Mouse (Mus musculus) adrenal gland (tissue): Measurements from ENCODE around the gene Smarcal1.

Experiments used
- intact Hi-C: fragments of 180-260 bp; cut with DNase I; formaldehyde crosslinking; loops from one replicate; pipeline ENCODE4 v1.15.1; 2025
- long read RNA-seq, 2 experiments: library from polyadenylated mRNA; unstranded; transcript quantifications; one replicate each; pipeline ENCODE4 v2.0.0; 2020; ENCODE audit warnings: borderline replicate concordance in 1 of 2; ENCODE audit not compliant: insufficient replicate concordance in 1 of 2

The Smarcal1 gene
- long read RNA-seq, experiment 1, partial matches to known transcripts, result 0 of 3 reads
- long read RNA-seq, experiment 1, other reads (novel, unspliced or antisense), result 1 of 3 reads
- long read RNA-seq, experiment 2, transcript Smarcal1-201 (17 exons, 3,059 nt), result major isoform, 6 of 13 reads
- long read RNA-seq, experiment 2, partial matches to known transcripts, result 4 of 13 reads
- long read RNA-seq, experiment 2, other reads (novel, unspliced or antisense), result 3 of 13 reads

DNA sequence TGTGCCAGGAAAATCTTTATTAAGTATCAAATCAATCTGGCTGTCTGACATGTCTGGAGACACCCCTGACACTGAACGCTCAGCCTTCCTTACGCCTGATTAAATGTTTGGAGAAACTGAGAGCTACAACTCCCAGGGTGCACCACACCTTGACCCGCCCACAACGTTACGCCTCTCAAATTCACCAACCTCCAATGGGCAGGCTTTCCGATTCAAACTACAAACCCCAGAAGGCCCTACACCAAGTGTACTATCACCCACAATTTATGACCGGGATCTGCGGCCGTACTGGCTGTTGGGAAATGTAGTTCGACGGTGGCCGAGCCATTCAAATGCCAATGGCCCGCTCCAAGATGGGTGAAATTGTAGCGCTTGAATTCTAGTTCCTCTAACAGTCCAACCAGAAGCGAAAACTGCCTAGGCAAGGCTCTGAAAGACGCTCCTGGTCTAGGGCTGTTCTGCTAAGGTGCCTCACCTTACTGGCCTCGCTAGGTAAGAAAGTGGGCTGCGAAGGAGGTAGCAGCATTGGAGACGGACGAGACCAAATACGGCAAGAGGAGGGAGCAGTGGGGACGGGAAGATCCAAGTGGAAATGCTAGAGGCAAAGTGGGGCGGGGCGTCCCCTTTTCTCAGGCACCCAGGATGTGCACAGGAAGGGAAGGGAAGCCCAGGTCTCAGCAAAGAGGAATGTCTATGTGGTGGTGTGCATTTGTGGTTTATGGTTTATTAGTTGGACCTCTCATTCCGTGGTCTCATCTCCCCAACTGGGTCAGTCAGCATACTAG is at the start of gene Smarcal1:
Gene Smarcal1, plus strand, starts transcription at position 305 of the 785 bp plus-strand sequence.
- intact Hi-C loops, result no loop called here

GRCm38 (mm10) chr1:72533439-72533838 is 49.6 kb upstream of the Smarcal1 start:
- intact Hi-C loops, result no loop called here

- intact Hi-C loops, result no loop called here
Observed at GRCm38 (mm10) chr1:72535725-72536571, 47.1 kb upstream of the Smarcal1 start.

- intact Hi-C loops, result no loop called here
Observed at GRCm38 (mm10) chr1:72536611-72537351, 46.3 kb upstream of the Smarcal1 start, which contains the start of gene March4. Gene March4, minus strand, starts transcription at chr1:72536930.

DNA sequence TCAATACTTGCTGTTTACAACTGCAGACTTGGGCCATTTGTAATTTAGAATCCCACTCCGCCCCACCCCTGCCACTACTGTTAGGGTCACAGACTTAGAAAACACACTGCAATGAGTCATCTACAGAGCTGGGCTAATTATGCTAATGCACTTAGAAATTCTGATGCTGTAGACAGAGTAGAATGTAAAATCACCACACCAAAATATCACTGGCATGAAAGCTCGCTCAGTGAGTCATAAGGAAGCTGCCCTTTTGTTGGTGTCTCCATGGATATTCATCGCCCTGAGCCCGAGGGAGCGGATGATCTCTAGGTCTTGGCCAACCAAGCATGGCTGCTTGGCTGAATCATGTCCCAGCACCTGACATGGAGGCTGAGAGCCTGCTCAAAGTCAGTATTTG is 44.8 kb upstream of the Smarcal1 start:
- intact Hi-C loops, result no loop called here

- intact Hi-C loops, result no loop called here
Observed at GRCm38 (mm10) chr1:72550317-72550716, 32.7 kb upstream of the Smarcal1 start.

GRCm38 (mm10) chr1:72556471-72556870 is 26.6 kb upstream of the Smarcal1 start:
- intact Hi-C loops, result no loop called here

DNA sequence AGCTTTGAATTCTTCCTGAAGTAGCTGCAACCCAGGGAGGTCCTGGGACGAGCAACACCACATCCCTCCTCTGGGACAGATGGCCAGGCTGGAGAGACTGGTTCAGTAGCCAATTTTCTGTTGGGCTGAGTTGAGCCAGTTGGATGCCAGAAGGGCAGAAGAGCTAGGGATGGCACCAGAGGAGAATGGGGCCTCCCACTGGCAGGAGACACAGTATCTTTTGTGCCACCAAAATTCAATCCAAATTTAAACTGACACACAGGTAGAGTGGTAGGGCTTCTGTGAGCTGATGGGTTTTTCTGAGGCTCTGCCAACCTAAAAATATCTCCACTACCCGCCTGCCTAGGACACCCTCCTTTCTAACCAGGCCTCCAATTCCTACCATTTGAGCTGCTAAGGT is 24.4 kb upstream of the Smarcal1 start:
- intact Hi-C loops, result no loop called here

DNA sequence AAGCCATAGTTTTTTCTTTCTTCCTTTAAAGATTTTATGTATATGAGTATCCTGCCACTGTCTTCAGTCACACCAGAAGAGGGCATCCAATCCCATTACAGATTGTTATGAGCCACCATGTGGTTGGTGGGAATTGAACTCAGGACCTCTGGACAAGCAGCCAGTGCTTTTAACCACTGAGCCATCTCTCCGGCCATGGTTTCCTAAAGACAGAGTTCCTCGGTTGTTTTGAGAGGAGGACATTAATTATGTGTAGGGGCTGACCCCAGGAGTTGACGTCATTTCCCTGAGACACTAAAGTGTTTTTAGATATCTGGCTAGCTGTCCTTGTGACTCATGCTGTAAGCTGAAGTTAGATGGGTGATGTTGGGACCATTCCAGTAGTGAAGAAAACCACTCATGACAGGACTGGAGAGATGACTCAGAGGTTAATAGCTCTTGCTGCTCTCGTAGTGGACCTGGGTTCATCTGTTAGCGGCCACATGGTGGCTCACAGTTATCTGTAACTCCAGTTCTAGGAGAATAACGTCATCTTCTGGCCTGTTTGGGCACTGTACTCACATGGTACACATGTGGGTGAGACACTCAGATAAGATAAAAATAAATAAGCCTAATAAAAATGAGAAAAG is 18.6 kb upstream of the Smarcal1 start:
- intact Hi-C loops, result loop anchor here (10.0 kb wide), 1 partner anchor 250 kb away; no protein-coding TSS in a partner anchor

- intact Hi-C loops, result loop anchor here (10.0 kb wide), 1 partner anchor 252 kb away; no protein-coding TSS in a partner anchor
Observed at GRCm38 (mm10) chr1:72567056-72567455, 16.0 kb upstream of the Smarcal1 start.

GRCm38 (mm10) chr1:72568725-72569124 is 14.3 kb upstream of the Smarcal1 start:
- intact Hi-C loops, result loop anchor here (10.0 kb wide), 1 partner anchor 254 kb away; no protein-coding TSS in a partner anchor

DNA sequence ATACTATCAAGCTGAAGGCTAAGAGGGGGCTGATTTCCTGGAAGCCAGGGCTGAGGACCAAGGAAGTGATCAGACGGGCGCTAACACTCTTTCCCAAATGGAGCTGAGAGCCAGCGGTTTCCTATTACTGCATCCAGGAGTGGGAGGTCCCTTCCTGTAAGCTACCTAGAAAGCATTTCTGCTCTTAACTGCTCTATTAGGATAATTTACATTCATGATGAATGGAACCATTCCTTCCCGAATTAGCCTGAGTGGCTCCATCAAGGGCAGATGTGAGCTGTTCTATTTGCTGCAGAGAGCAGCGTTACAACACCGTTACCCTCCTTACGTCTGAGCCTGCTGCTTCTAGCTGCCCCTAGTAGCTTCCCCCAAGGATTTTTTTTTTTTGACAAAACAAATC is 9.0 kb upstream of the Smarcal1 start:
- intact Hi-C loops, result no loop called here

- intact Hi-C loops, result no loop called here
Observed at GRCm38 (mm10) chr1:72574608-72575007, 8.4 kb upstream of the Smarcal1 start.

GRCm38 (mm10) chr1:72575121-72575520 is 7.9 kb upstream of the Smarcal1 start:
- intact Hi-C loops, result no loop called here

GRCm38 (mm10) chr1:72577481-72577922 is 5.5 kb upstream of the Smarcal1 start:
- intact Hi-C loops, result no loop called here

- intact Hi-C loops, result no loop called here
Observed at GRCm38 (mm10) chr1:72578351-72578750, 4.7 kb upstream of the Smarcal1 start.

DNA sequence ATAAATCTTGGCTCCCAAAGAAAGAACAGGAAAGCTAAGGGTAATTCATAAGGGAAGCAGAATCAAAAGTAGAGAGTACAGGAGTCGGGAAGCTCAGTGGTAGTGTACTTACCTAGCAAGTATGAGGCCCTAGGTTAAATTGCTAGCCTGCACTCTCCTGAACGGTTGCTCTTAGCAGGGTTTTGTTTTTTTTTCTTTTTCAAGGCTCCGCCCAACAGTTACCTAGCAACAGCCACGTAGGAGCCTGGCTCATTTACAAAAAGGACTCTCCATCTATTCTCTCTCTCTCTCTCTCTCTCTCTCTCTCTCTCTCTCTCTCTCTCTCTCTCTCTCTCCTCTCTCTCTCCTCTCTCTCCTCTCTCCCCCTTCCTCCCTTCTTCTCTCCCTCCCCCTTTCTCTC is 4.2 kb upstream of the Smarcal1 start:
- intact Hi-C loops, result no loop called here

DNA sequence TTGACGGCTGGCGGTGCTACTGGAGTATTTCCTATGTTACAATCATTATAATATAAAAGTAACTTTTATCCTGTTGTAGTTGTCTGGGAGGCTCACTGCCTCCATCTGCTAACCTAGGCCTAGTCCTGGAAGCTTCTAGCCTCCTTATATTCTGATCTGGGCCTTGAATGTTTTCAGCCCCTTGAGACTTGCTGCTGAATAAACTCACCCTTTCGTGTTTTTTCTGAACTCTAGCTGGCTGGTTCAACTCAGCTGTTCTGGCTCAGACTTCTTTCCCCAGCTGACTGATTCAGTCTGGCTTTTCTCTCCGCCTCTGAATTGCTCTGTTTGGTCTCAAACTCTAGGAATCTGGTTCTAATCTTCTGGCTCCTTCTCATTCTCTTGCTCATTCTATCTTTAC is 855 bp downstream of the Smarcal1 start:
- intact Hi-C loops, result no loop called here

DNA sequence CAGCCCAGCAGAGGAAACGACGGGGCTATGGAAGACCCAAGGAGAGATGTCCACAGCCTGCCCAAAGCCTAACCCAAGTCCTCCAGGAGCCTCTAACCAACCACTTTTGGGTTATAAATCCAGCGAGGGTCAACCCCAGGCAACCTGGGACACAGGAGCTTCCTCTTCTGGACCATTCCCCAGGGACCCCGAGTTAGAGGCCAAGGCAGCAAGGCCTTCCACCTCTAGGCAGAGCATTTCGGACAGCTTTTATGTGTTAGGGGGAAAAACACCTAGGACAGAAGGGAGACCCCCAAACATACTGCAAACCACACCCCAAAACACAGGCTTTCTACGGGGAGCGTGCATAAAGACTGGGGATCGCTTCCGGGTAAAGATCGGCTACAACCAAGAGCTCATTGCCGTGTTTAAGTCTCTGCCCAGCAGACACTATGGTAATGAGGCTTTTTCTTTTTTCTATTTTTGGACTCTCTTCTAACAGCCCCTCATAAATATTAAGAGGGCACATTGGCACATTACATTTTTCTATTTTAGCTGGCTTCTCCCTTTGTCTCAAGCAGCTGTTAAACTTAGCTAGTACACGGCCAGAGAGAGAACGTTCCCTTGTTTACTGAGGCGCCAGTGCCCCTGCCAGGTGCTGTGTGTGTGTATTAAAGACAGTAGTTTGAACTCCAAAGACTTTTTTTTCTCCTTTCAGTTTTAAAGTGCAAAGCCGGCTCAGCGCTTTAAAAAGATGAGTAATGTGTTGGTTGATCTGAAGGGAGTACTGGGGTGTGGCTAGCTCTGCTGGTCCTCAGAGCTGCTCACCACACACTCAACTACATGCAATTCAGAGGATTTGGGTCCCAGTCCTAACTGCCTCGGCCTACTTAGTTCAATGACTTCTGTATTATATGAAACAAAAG is 3.2 kb downstream of the Smarcal1 start:
- intact Hi-C loops, result no loop called here
